Mouse (Mus musculus): Measurements from ENCODE around the gene Ccnq.

Ccnq gene

GRCm38 (mm10) chr11:78702319-78702718, 49.2 kb downstream of the Ccnq start:
- in situ Hi-C loops (cut with MboI; ENCODE audit: low sequenced_read_pairs): no loop called here

All from CH12F3 (cell line).